Mouse (Mus musculus) liver, postnatal 0 days (tissue): ENCODE data around the gene Dab1.

ENCODE experiments used
- CTCF ChIP-seq: sonication (generic); IDR thresholded peaks from 2 replicates; pipeline ENCODE4 v1.5.1; 2016; ENCODE audit warnings: antibody characterized with exemption, low read depth
- EP300 ChIP-seq: IDR thresholded peaks from 2 replicates; pipeline ENCODE4 v1.6.1; 2016; ENCODE audit warnings: antibody characterized with exemption, low read depth, mild to moderate bottlenecking

DNA sequence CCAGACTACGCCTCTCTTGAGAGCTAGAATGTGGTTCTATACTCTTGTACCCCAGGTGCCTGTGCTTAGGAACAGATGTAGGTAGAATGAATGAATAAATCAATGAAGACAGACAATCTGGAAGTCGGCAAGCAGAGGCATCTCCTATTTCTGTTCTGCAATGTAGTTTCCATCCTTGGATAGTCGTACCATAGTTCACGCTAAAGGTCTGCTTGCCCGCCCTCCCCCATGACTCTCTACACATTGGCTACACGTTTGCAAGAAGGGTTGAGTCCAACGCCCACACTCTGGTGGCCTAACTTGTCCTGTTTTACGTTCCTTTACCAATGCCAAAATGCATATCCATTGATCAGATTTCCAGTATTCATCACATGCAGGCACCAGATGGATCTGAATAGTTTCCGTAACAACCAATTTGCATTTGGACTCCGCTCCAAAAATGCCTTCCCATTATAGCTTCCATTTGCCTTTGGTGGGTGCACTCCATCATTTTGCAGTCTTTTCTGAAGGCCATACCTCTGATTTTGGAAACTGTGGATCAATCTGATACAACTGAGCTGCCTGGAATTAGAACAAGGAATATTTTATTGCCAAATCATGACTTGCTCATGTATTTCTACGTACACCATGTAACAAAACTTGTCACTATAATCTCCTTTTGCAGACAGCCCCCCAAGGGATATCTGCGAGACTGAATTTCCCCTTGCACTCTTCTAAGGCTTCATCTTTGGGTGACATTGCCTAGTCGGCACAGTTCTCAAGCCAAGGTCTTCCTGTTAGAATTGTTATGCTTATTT, 494.2 kb downstream of the Dab1 start:
- TF ChIP-seq CTCF (no peak), EP300 (no peak)
